Mouse (Mus musculus): ENCODE measurements at regions not wholly inside any gene's neighbourhood (a gene's known extent, or its start where the extent isn't known, plus 50 kb on each side); places are given as distances from the start of the nearest gene placed in this dataset.

DNA sequence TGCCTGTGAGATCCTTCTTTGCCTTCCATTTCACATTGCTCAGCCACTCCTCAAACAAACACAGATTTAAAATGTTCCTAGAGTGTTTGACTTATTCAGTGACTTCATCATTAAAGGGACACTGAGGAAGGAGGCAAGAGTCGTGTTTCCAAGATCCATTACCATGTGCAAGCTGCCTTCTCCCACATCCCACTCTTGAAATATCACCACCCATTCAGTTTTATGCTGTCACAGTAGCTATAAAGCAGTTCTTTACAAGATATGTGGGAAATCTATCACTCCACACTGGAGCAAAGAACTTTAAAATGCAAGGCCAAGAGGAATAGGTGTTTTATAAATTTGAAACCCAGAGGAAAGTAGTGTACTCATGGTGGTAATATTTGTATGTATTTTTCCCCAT is 110.2 kb upstream of the Gm12695 start:
- DNase-seq: no peak

DNA sequence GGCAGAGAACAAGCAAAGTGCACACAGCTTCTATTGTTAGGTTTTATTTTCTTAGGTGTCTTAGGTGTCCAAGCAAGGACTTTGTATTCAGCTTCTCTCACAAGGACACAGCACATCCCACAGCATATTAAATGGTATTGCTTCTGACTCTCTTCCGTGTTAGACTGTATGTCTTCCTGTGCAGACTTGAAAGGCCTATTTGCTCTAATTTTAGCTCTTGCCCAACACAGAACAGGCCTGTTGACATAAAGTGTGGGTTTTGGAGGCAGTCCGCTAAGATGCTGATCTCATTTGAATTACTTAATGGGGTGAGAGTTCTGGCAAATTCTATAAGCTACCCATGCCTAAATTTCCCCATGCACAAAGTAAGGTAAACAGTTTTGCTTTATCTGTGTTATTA is 96.1 kb upstream of the Gm12695 start:
- no peak for DNase-seq

DNA sequence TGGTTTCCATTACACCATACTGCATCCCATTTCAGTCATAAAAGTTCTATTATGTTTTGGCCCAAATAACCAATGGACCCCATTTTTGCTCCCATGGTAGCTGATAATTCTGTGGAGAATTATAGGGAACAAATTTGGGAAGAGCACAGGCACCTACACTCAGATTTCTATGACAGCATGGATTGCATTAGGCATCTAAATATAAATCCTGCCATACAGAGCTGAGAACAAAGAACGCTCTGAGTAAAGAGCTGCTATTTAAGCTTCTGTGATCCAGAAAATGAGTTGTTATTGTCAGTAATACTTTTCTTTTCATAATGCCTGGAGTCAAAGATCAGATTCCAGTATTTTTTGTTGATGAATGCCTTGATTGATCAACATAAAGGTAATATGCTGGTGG is 93.0 kb upstream of the Gm12695 start:
- DNase-seq: no peak

DNA sequence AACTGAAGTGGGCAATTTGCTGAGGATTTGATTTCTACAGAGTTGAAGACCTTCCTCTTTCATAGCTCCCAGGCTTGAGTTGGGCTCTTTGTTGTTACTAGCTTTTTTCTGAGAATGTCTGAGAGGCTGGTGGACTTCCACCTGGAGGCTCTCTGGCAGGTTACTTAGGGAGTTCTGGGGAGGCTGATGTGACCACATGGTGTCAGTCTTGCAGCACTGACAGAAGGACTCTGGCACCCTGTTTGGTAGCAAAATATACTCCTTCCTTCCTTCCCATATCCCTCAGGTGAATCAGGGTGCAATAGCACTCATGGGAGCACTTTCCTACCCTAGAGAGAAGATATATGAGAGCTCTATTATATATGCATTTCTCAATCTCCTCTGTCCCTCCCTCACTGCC is 89.7 kb upstream of the Gm12695 start:
- peak; percentile 1 for DNase-seq

DNA sequence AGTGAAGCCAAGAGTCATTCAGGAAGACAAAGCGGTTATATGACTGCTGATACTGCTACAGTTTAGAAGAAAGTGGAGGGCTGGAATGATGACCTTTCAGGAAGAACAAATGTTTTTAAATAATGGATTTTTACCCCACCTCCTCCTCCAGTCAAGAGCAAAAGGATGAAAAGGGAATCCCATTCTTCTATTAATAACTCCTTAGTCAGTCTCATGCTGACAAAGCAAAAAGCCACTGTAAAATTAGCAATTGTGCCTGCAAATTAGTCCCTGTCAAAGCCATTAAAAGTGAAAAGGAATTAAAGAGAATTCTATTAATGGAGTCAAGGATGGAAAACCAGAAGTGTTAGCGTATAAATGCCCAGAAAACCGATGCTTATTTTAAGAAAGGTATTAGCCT is 60.2 kb upstream of the Gm12695 start:
- no peak for DNase-seq

All from kidney, postnatal 14 days (tissue).